Mouse (Mus musculus): ENCODE results near the gene Anapc2.

Gene Anapc2
- long read RNA-seq, experiment 1, transcript Anapc2-201 (13 exons, 3,004 nt), result major isoform, 33 of 40 reads
- long read RNA-seq, experiment 1, partial matches to known transcripts, result 3 of 40 reads
- long read RNA-seq, experiment 1, other reads (novel, unspliced or antisense), result 4 of 40 reads
- long read RNA-seq, experiment 2, transcript Anapc2-201 (13 exons, 3,004 nt), result major isoform, 18 of 22 reads
- long read RNA-seq, experiment 2, partial matches to known transcripts, result 4 of 22 reads
- long read RNA-seq, experiment 2, other reads (novel, unspliced or antisense), result 0 of 22 reads

DNA sequence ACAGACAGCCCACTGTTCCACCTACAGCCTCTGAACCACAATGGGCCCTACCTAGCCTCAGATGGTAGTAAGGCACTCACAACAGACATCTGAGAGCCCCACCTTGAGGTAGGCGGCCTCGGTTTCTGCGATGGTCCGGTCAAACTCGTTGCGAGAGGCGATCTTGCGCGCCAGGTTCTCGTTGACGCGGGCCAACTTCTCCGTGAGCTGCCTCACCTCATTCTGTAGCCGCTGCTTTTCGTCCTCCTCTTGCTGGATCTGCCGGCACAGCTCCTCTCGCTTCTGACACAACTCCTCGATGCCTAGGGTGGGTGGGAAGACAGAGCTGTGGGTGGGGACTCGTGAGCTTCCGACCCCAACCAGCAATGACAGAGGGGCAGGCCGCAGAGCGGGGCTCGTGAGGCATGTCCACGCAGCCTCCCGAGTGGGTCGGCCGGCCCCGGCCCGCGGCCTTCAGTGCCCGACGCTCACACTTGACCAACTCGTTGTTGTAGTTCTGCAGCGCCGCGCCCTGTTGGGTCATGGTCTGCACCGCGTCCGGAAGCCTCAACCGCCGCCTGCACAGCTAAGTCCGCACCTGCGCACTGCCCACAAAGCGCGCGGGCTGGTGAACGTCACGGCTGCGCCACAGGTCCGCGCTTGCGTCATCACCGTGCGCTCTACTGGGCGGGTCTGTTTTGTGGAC, at the start of gene Anapc2, which contains the start of gene Ssna1:
Anapc2 (plus strand) TSS at position 652 of the 685 bp plus-strand sequence.
Ssna1 (minus strand) TSS at position 612 of the 685 bp plus-strand sequence.
- intact Hi-C loops (cut with DNase I), result loop anchor here (5.0 kb wide), 1 partner anchor 60 kb away; the partner anchor contains the start of gene Man1b1

DNA sequence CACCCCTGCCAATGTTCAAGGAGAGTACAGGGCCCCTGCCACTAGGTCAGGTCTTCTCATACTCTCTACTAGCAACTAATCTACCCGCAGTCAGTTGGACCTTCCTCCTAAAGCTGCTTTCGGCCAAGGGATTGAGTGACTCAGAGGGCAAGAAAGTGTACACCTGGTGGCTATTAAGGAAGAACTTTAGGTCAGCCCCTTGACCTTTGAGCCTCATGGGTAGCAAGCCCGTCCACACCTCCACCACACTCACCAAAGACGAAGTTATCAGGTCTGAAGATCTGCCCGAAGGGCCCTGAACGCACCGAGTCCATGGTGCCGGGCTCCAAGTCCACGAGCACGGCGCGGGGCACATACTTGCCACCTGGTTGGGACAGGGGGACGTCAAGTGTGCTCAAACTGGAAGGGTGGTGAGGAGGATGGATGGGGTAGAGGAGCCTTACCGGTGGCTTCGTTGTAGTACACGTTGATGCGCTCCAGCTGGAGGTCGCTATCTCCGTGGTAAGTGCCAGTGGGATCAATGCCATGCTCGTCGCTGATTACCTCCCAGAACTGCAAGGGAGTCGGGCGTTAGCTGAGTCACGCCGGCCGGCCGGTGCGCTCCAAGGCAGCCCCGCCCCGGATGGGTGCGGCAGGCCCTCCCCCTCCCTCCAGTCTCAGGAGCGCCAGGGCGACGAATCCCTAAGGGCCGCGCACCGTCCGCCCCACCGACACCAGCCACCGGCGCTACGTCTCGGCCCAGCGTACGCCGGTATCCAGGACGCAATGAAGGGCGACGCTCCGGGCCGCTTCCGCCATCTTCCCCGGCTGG, 48.4 kb upstream of the Anapc2 start:
- intact Hi-C loops (cut with DNase I), result no loop called here

DNA sequence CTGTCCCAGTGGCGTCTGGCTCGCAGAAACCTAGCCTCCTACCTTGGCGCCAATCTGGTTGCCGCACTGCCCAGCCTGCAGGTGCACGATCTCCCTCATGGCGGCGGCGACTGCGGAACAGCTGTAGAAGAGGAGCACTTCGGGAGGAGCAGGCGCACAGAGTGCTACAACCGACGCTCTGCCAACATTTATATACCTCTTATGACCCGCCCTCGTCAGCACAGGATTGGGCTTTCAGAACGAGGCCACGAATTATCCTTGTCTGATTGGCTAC, 47.8 kb upstream of the Anapc2 start, which contains the start of gene Tubb4b:
Tubb4b (minus strand) TSS at position 211 of the 274 bp plus-strand sequence.
- intact Hi-C loops (cut with DNase I), result no loop called here

DNA sequence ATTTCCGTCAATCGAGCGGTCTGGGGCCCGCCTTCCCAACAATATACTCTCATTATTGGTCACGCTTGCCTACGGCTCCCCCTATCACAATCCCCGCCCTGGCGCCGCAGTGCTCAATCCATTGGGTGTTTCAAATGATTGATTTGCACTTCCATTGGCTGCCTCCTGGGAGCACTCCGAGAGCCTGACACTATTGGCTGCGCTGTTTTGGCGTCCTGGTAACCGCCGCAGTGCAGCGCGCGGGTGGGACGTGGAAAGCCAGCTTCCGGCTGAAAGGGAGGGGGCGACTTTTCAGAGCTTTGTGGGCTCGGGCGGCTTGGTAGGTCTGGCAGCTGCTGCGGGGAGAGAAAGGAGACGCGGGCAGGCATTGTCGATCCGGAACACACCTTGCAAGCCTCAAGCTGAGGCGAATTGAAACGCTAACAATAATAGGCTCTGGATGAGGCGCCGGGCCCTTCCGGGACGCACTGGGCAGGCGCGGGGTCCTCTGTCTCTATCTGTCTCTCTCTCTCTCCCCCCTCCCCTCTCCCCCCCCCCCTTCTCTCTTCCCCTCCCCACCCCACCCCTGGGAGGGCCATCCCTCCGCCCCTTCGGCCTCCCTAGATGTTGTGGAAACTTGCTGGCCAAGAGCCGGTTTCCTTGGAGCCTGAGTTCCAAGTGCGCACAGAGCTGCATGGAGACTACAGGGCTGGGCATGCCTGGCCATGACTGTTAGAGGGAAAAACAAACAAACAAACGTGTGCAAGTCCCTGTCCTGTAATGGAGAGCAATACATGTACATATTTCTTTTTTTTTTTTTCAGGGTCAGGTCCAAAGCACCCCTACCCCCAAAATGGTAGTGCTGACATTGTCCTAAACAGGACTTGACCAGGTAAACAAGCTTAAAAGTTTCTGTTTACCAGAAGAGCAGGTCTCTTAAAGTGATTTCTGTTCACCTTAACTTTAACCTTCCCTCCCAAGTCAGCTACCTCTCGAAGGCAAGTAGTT, 47.2 kb upstream of the Anapc2 start:
- intact Hi-C loops (cut with DNase I), result no loop called here

DNA sequence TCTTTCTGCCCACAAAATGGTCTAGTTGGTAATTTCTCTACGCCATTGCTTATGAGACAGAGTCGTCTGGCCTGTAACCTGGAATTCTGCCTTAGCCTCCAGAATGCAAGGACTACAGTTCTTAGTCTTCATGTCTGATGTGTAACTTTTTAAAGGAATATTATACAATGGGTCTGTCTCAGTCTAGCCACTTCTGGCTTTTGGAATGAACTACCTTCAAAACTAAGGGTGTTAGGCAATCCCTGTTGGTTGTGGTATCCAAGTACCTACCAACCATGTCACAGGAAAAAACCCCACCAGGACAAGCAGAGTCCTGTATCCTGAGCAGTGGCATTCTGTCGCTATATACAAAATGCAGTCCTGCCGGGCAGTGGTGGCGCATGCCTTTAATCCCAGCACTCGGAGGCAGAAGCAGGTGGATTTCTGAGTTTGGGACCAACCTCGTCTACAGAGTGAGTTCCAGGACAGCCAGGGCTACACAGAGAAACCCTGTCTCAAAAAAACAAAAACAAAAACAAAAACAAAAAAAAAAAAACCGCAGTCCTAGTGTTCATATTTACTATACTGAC, 46.4 kb upstream of the Anapc2 start:
- intact Hi-C loops (cut with DNase I), result no loop called here

DNA sequence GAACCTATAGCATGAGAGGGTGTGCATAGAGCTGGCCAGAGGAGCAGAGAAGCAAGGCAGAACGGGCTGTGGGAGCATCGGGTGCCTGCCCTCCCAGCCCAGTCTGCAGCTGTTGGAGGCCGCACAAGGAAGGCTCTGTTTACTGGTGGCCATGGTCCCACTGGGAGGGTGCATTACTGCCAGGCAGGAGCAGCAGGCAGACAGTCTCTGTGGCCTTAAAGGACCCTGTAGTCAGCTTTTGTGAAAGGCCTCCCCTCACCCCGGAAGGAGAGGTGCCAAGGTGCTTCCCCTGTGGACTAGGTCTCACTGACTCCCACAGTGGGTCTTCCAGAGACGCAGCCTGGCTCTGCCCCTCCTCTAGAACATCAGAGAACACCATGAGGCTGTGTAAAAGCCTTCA, 45.4 kb upstream of the Anapc2 start:
- intact Hi-C loops (cut with DNase I), result no loop called here

DNA sequence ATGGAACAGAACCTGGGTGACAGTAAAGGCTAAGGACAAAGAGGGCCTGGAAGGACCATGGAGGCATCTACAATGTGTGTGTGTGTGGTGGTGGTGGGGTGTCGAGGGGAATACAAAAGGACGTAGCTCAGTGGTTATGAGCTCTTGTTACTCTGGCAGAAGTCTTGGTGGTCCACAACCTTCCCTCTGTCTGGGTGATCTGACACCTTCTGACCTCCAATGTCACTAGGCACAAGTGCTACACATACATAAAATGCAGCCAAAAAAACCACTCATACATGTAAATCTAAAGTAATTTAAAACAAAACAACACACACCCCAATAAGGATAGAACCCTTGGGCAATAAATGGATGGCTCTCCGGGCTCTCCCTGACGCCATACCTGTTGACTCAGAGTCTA, 44.9 kb upstream of the Anapc2 start:
- intact Hi-C loops (cut with DNase I), result no loop called here

DNA sequence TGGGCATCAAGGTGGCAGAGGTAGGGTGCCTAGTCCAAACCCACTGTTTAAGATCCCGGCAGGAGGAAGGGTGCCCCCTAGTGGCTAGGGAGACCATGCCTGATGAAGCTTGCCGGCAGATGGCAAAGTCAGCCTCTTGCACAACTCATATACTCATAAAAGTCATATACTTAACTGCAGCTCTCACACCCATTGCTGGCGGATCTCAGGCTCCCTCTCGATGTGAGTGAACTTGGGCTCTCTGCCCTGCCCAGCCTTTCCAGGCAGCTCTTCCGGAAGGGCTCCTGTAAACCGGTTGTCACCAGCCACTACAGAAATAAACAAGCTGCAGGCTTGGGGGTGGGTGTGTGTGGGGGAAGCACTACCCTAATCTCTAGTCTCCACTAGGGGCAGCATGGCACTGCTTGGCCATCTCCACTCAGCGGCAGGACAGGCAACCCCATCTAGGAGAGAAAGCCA, 43.8 kb upstream of the Anapc2 start:
- intact Hi-C loops (cut with DNase I), result loop anchor here (1.0 kb wide), 1 partner anchor 35 kb away; no protein-coding TSS in a partner anchor

DNA sequence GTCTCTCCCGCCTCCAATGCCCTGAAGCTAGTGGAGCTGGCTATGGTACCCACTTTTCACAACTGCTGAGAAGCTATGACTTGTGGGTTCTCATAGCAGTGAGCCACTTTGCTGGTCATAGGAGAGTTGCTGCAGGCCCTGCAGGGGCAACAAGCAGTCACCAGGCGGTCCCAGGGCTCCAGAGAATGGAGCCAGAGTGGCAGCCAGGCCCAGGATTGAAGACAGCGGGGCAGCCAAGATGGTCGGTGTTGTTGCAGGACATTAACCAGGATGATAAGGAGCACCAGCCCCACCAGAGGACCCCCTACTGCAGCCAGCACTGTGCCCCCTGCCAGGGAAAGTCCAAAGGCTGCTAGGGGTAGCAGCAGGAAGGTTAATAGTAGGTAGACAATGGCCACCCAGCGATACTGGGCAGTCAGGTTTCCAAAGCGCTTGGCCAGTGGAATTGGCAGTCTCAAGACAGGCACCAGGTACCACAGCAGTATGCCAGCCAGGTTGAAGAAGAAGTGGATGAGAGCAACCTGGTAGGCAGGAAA, 43.2 kb upstream of the Anapc2 start:
- intact Hi-C loops (cut with DNase I), result loop anchor here (1.0 kb wide), 1 partner anchor 36 kb away; no protein-coding TSS in a partner anchor

DNA sequence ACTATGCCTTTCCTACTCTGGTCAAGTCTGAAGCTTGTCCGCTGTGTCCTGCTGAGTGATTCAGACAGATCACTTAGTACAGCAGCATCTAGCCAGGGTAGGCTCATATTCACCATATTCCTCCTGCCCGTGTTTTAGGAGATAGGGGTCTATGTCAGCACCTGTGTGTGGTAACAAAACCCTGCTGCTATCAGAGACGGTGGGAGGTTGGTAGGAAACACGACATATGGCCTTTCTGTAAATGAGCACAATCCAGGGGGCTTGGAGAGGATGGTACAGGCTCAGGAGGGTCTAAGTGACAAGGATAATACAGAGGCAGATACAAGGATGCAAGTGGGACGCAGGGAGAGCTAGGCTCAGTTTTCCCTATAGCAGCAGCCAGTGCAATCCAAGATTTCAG, 42.7 kb upstream of the Anapc2 start:
- intact Hi-C loops (cut with DNase I), result no loop called here

DNA sequence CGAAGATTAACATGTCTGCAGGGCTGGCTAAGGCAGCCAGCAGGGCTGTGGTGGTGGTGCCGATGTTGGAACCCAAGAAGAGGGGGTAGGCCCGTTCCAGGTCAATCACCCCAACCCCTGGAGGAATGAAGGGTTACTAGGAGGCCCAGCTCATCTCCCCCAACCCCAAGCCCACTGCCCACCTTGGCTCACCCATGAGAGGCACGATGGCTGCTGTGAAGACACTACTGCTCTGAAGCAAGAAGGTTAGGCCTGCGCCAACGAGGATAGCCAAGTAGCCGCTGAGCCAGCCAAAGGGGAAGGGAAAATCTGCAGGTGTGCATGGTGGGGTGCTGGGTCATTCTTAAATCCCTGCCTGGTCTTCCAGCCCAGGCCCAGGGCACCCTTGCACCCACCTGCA, 41.7 kb upstream of the Anapc2 start:
- intact Hi-C loops (cut with DNase I), result no loop called here

DNA sequence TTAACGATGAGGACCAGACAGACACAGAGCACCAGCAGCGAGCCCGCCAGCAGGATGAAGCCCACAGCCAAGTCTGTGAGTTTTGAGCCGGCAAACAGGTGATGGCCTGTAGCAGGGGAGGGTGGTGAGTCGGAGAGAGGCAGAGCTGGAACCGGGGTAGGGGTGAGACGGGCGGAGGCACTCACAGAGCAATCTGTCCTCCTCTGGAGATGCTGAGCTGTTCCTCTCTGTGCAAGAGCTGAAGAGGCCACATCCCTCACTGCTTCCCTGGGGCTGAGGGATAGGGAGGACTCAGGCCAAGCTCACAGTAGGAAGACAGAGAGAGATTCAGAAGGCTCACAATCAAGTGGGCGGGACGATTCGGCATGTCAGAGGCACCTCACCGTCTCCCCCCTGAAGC, 41.2 kb upstream of the Anapc2 start:
- intact Hi-C loops (cut with DNase I), result no loop called here

DNA sequence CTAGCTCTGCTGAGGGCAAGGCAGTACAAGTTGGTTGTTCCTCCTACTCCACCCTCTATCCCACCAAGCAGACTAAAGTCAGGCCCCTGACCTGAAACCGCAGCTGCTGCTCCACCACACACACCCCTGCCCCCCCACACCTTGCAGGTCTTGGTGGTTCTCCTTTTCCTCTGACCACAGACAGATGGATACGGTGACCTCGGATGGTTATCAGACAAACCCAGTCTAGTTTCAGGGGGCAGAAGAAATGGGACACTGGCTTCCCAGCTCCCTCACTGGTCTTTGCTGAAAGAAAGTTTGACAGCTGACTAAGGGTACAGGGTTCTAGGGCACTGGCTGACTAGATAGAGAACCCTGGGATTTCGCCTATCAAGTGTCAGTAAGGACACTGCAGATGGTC, 38.9 kb upstream of the Anapc2 start:
- intact Hi-C loops (cut with DNase I), result no loop called here

DNA sequence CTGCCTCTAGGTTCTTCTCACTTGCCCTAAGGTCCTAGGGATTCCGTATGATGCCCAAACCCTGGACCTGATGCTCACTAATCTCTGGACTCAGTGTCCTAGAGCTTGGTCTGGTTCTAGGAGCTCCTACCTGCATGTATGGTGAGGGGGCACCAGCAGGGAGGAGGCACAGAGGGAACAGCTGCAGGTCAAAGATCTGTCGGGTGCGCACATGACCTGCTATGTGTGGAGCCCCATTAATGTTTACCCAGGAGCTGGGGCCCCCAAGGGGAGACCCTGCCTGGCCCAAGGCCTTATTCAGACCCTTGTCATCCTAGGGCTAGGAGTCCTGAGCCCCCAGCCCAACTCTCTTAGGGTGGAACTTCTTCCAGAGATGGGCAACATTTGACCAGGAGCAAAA, 38.2 kb upstream of the Anapc2 start, which contains the start of gene Slc34a3:
Slc34a3 (minus strand) TSS at position 315 of the 400 bp plus-strand sequence.
- intact Hi-C loops (cut with DNase I), result no loop called here

DNA sequence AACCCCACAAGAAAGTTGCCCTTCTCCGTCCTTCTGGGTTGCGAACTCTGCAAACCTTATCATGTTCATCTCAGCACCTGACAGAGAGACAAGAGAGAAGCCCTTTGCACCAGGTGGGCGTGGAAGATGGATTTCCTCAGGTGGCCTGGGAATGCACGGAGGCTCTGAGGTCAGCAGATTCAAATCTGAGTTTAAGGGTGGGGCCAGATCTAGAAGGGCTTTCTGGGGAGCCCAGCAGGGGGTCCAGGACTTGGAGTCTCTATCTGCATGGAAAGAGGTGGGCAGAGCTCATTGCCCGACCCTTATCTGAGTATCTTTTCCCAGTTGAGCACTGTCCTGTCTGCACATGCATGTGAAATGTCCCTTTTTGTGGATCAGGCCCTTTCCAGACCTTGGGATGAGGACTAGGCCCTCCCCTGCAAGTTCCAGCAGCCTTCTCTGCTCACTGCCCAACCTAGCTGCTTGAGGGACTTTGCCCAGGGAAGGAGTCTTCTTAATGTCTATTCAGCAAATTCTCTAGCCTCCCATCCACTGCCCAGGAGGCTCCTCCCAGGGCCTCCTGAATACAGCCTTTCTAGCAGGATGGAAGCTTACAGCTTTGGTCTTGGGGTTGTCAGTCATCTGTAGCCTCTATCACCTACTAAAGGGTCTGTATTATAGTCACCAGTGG, 37.6 kb upstream of the Anapc2 start:
- intact Hi-C loops (cut with DNase I), result no loop called here

DNA sequence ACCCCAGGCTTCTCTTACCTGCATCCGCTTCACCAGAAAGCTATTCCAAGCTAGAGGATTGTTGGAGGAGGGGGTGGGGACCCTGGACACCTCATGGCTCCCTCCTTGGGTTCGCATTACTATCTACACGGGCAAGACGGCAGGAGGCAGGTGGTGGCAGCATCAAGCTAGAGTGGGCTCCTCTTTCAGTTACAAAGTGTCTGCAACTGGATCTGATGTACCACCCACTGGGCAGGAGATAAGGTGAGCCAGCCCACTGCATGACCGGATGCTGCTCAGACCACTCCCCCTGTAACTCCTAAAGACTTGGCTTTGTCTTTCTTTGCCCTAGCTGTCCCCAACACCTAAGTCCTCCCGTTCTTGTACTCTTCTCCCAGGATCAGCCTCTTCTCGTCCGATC, 35.7 kb upstream of the Anapc2 start, which contains the start of gene Rnf224:
Rnf224 (minus strand) TSS at position 174 of the 400 bp plus-strand sequence.
- intact Hi-C loops (cut with DNase I), result no loop called here

DNA sequence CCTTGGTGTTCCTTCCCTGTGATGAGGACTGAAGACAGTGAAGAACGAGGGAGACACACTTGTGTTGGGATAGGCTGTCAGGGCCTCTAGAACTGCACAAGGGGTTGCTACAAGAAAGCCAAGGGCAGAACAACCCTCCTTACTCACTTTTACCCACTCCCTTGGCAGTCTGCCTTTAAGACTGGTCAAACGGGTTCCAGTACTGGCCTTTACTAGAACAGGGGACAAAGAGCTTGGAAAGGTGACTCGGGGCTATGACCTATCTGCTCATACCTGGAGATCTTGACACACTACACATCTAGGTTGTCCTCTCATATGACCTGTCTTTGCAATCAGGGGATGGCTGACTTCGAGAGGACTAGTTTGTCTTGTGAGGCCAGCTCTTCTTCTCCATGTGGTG, 34.8 kb upstream of the Anapc2 start:
- intact Hi-C loops (cut with DNase I), result no loop called here

DNA sequence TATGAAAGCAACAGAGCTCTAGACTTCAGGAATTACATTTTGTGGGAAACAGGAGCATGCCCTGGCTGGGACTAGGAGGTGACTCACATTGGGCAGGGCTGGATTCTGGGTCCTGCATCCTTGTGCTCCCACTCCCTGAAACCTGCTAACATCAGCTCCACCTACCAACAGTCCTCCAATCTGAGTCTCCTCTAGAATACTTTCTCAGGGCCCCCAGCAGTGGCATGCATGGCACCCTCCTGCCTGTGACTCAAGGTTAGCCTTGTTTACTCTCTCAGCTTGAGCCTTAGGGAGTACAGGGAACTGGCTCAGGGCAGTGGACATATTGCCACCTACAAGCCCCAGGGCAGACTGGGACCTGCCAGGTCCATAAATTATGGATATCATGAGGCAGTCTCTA, 34.2 kb upstream of the Anapc2 start:
- intact Hi-C loops (cut with DNase I), result no loop called here

DNA sequence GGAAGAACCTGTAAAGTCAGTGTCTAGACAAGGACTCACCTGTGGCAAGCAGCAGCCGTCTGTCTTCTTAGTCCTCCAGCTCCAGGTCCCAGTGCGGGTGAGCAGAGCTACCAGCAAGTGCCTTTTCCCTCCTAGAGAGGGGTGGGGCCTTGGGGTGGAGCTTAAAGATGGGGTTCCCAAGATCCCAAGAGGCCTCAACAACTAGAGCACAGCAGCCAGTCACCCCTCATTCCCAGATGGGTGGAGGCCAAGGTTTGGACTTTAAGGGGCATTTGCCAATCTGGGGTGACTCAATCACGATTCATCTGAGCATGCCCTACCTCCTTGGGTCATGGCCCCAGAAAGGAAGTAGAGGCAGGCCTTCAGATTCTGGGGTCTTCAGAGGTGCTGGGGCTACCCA, 32.5 kb upstream of the Anapc2 start:
- intact Hi-C loops (cut with DNase I), result no loop called here

All from adrenal gland (tissue).